Mouse (Mus musculus) embryonic facial prominence, embryonic 14.5 days (tissue): ENCODE results near the gene Sat1. TPM values are rescaled to one million over a fixed set of nuclear protein-coding genes. Genes with fewer than 3 reads are reported as not detected.
A peak's percentile ranks its signal among the peaks of the same experiment; 100 is the strongest.

Experiments used
- ATAC-seq: fragments of 200-750 bp; cut with Nextera tagmentation; 2 replicates; pipeline ENCODE4 v1.8.0; 2017; ENCODE audit warnings: low read depth, moderate number of reproducible peaks, moderate TSS enrichment
- DNase-seq: peaks from one replicate; pipeline ENCODE4 v3.0.0-alpha.2; 2015; ENCODE audit warnings: low spot score
- H3K27ac ChIP-seq: fragments of 300-500 bp; sonication (generic); replicated peaks from 2 replicates; pipeline ENCODE4 v1.5.1; 2014; ENCODE audit warnings: low read depth, mild to moderate bottlenecking, low read length, moderate library complexity
- H3K27me3 ChIP-seq: fragments of 300-500 bp; sonication (generic); replicated peaks from 2 replicates; pipeline ENCODE4 v1.6.1; 2014; ENCODE audit warnings: low read length; ENCODE audit not compliant: control insufficient read depth, insufficient read depth
- H3K36me3 ChIP-seq: fragments of 300-500 bp; sonication (generic); 2 replicates; pipeline ENCODE4 v1.6.1; 2014; ENCODE audit warnings: low read length, mixed read lengths; ENCODE audit not compliant: control insufficient read depth, insufficient read depth
- H3K4me1 ChIP-seq: fragments of 300-500 bp; sonication (generic); 2 replicates; pipeline ENCODE4 v1.6.1; 2014; ENCODE audit warnings: antibody characterized with exemption, low read length; ENCODE audit not compliant: control insufficient read depth, insufficient read depth
- H3K4me2 ChIP-seq: fragments of 300-500 bp; sonication (generic); 2 replicates; pipeline ENCODE4 v1.6.1; 2014; ENCODE audit warnings: low read depth, mild to moderate bottlenecking, low read length, moderate library complexity, mixed read lengths
- H3K4me3 ChIP-seq: fragments of 300-500 bp; sonication (generic); 2 replicates; pipeline ENCODE4 v1.5.1; 2014; ENCODE audit warnings: low read depth, mild to moderate bottlenecking, low read length
- H3K9ac ChIP-seq: fragments of 300-500 bp; sonication (generic); 2 replicates; pipeline ENCODE4 v1.6.1; 2014; ENCODE audit warnings: low read depth, mild to moderate bottlenecking, low read length, moderate library complexity, mixed read lengths
- H3K9me3 ChIP-seq: fragments of 300-500 bp; sonication (generic); 2 replicates; pipeline ENCODE4 v1.6.1; 2016; ENCODE audit warnings: low read length; ENCODE audit not compliant: control insufficient read depth
- WGBS: fragments of 180-500 bp; shearing (Covaris S2); extraction: QIAGEN DNeasy Blood & Tissue Kit; methylation state at CpG from one replicate; pipeline ENCODE4 v1.1.7; 2014; 5-methylcytosine and 5-hydroxymethylcytosine counted together
- polyA plus RNA-seq: library from polyadenylated mRNA; unstranded; fragments of >200 nt; fragmentation: Nextera tagmentation; extraction: Ambion mirVana; gene quantifications from 2 replicates; pipeline ENCODE4 v1.2.1, GENCODE M21; 2014

Gene Sat1
- polyA plus RNA-seq = 148 TPM in 2 replicates

DNA sequence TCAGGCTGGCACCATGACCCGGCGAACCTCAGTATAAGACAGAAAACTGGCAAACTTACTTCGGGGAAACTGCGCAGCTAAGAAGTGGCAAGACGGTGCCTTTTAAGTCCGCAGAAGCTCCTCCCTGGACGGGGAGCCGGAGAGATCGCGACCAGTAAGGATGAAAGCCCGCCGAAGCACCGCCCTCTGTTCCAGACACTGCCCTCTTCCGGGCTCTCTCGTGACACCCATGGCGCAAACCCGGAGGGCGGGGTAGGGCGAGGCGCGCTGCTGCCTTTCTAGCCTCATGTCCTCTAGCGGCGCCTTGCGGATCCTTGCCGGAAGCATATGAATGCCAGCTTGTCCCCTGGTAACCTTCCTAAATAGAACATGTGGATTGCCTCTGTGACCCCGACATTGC, at the start of gene Sat1:
Sat1 (minus strand) TSS at position 179 of the 400 bp plus-strand sequence.
- WGBS = 9% methylated on average over 21 of the region's 26 CpGs
- Histone ChIP-seq H3K4me2 (peak within 1 kb of the TSS; percentile 60), H3K4me1 (no peaks in the 10 kb centered on the region), H3K36me3 (no peaks in the 10 kb centered on the region), H3K4me3 (peak within 1 kb of the TSS; percentile 50), H3K9me3 (no peaks in the 10 kb centered on the region), H3K27me3 (no peaks in the 10 kb centered on the region), H3K9ac (peak within 1 kb of the TSS; percentile 67), H3K27ac (peak within 1 kb of the TSS; percentile 6; the same call in 1 of the 2 replicates)
- peak; percentile 96 for DNase-seq
- peak; percentile 99 for ATAC-seq

DNA sequence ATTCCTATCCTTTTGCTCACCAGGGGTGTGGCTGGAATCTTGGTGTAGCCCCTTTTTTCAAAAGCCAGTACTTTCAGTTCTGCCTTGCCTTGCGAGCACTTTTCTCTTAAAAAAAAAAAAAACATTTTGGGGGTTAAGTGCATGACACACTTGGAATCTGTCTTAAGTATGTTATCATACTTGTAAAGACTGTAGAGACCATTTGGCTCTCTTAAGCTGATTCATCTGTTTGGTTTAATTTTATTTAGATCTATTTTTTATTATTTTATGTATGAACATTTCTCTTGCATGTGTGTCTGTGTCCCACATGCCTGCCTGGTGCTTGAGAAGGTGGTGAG, 46.6 kb upstream of the Sat1 start:
- H3K36me3 ChIP-seq = no peaks in the 10 kb centered on the region
- DNase-seq (peak; percentile 50), ATAC-seq (no peak)
- 59% methylated on average over 1 of the region's 1 CpGs for WGBS
- peak overlapping the region; percentile 51 for H3K4me2 ChIP-seq
- H3K9me3 ChIP-seq = no peaks in the 10 kb centered on the region
- H3K9ac ChIP-seq = peak overlapping the region; percentile 78
- H3K4me1 ChIP-seq = no peaks in the 10 kb centered on the region
- H3K4me3 ChIP-seq = peak overlapping the region; percentile 55
- H3K27me3 ChIP-seq = no peaks in the 10 kb centered on the region
- H3K27ac ChIP-seq = peak overlapping the region; percentile 68; the same call in 1 of the 2 replicates

GRCm38 (mm10) chrX:155262235-155262914, 46.1 kb upstream of the Sat1 start, which contains the start of gene Acot9:
Acot9 (plus strand) TSS chrX:155262443.
- Histone ChIP-seq H3K27me3 (no peaks in the 10 kb centered on the region), H3K9me3 (no peaks in the 10 kb centered on the region), H3K9ac (peak within 1 kb of the TSS; percentile 78), H3K4me3 (peak within 1 kb of the TSS; percentile 55), H3K4me1 (no peaks in the 10 kb centered on the region), H3K4me2 (peak within 1 kb of the TSS; percentile 51), H3K36me3 (no peaks in the 10 kb centered on the region), H3K27ac (peak within 1 kb of the TSS; percentile 68)
- 26% methylated on average over 26 of the region's 37 CpGs for WGBS
- ATAC-seq = peak; percentile 100
- DNase-seq = peak; percentile 93

- Histone ChIP-seq H3K27me3 (no peaks in the 10 kb centered on the region), H3K36me3 (no peaks in the 10 kb centered on the region), H3K9ac (no peak overlapping the region), H3K4me2 (no peak overlapping the region), H3K4me1 (no peaks in the 10 kb centered on the region), H3K9me3 (no peaks in the 10 kb centered on the region), H3K27ac (no peak overlapping the region), H3K4me3 (no peak overlapping the region)
- ATAC-seq (no peak), DNase-seq (no peak)
Measured at GRCm38 (mm10) chrX:155256856-155257255, 40.6 kb upstream of the Sat1 start.

- no peak overlapping the region for H3K27ac ChIP-seq
- no peaks in the 10 kb centered on the region for H3K36me3 ChIP-seq
- no peak for DNase-seq
- H3K9me3 ChIP-seq = no peaks in the 10 kb centered on the region
- no peak overlapping the region for H3K4me3 ChIP-seq
- no peak for ATAC-seq
- 71% methylated on average over 2 of the region's 2 CpGs for WGBS
- no peaks in the 10 kb centered on the region for H3K4me1 ChIP-seq
- H3K4me2 ChIP-seq = no peak overlapping the region
- H3K9ac ChIP-seq = no peak overlapping the region
- H3K27me3 ChIP-seq = no peaks in the 10 kb centered on the region
Measured at GRCm38 (mm10) chrX:155218277-155218676, 2.0 kb upstream of the Sat1 start.

DNA sequence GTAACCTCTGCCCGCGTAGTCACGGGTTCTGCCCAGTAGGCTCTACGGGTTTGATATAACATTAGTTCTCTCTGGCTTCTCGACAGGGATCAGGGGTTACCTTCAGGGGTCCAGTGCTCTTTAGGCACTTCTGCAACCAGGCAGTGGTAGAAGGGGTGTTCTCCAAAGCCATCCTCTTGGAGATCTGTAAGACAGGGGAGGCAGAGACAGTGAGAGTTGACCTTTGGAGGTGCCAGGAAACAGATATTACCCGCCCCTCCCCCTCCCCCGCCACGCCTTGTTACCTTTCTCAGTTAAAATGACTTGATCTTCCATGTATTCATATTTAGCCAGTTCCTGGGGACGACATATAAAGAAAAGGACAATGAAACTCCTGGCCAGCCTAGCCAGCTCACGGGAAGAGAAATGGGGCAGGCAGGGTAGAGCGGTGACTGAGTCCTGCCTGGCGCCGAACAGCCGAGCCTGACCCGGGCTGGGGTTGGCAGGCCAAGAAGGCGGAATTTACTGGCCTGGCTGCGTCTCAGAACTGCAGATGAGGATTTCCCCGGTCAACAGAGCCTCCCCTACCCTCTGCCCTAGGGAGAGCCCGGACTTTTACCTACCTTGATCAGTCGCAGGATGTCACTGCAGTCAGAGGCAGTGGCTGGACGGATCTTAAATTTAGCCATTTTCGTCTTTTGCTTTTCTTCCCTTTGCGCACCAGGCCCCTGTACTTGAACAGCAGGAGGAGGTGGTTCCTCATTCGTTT, 574 bp downstream of the Sat1 start:
- no peak for DNase-seq
- peak; percentile 53 for ATAC-seq
- H3K36me3 ChIP-seq = no peaks in the 10 kb centered on the region
- peak overlapping the region; percentile 67 for H3K9ac ChIP-seq
- WGBS = 30% methylated on average over 18 of the region's 24 CpGs
- H3K27ac ChIP-seq = peak overlapping the region; percentile 6; the same call in 1 of the 2 replicates
- H3K4me3 ChIP-seq = peak overlapping the region; percentile 50
- H3K9me3 ChIP-seq = no peaks in the 10 kb centered on the region
- no peaks in the 10 kb centered on the region for H3K4me1 ChIP-seq
- no peaks in the 10 kb centered on the region for H3K27me3 ChIP-seq
- H3K4me2 ChIP-seq = peak overlapping the region; percentile 60

DNA sequence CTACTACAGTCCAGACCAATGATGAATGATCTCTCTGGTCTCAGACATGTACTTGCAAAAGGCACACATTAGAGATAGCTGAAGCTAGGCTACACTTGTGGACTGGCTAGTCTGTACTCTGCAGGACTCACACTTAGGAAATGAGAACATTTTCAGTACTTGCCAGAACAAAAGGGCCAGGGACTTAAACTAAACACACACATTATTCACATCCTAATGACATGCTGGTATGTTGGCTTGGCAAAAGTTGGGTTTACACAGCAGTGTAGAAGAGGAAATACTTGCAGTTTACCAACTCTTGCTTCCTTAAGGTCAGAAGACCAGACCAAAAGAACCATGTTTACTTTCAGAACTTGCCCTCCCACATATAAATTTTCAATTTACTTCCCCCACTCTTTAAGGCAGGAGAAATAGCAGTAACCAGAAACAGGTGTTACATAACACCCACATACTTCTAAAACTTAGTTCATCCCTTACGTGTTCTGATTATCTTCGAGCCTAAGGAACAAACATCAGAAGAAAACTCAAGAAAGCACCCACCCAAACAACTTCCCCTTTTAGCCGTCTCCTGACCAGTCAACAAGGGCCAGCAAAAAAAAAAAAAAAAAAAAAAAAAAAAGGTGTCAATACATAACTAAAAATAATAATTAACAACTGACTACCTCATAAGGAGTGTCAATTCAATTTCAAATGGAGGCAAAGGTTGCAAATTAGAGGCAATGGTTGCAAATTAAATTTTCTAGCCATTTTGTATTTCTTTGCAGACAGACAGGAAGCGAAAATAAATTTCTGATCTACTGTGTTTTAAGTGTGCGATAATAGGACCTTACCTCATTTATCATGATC, 1.7 kb downstream of the Sat1 start:
- no peak overlapping the region for H3K27ac ChIP-seq

GRCm38 (mm10) chrX:155208671-155209070, 7.6 kb downstream of the Sat1 start:
- no peak for DNase-seq
- no peak overlapping the region for H3K4me3 ChIP-seq
- WGBS = 22% methylated on average over 1 of the region's 1 CpGs

More for the DNA sequence above, 1.7 kb downstream of the Sat1 start:
- Histone ChIP-seq H3K36me3 (no peaks in the 10 kb centered on the region), H3K4me1 (no peaks in the 10 kb centered on the region), H3K4me2 (peak overlapping the region; percentile 60; the same call in 1 of the 2 replicates), H3K27me3 (no peaks in the 10 kb centered on the region), H3K9me3 (no peaks in the 10 kb centered on the region), H3K9ac (no peak overlapping the region), H3K4me3 (peak overlapping the region; percentile 50; the same call in 1 of the 2 replicates)
- DNase-seq (no peak), ATAC-seq (no peak)
- 83% methylated on average over 5 of the region's 5 CpGs for WGBS

More at GRCm38 (mm10) chrX:155208671-155209070, 7.6 kb downstream of the Sat1 start:
- H3K4me2 ChIP-seq = no peak overlapping the region
- H3K36me3 ChIP-seq = no peaks in the 10 kb centered on the region
- no peaks in the 10 kb centered on the region for H3K4me1 ChIP-seq
- H3K27me3 ChIP-seq = no peaks in the 10 kb centered on the region
- no peaks in the 10 kb centered on the region for H3K9me3 ChIP-seq
- no peak overlapping the region for H3K27ac ChIP-seq
- no peak for ATAC-seq
- no peak overlapping the region for H3K9ac ChIP-seq
